Mouse (Mus musculus) intestine, embryonic 15.5 days (tissue): ENCODE data around the gene Cldn22. TPM values are rescaled to one million over a fixed set of nuclear protein-coding genes. Genes with fewer than 3 reads are reported as not detected.
"Not testable (repeated sequence)": the region's sequence is repeated elsewhere in the genome, so short reads cannot be mapped to it uniquely, and the experiment has no call there.

ENCODE experiments used
- ATAC-seq: fragments of 200-750 bp; cut with Nextera tagmentation; 2 replicates; pipeline ENCODE4 v1.8.0; 2017; ENCODE audit warnings: moderate TSS enrichment, moderate library complexity
- H3K27ac ChIP-seq: fragments of 300-500 bp; sonication (generic); 2 replicates; pipeline ENCODE4 v1.5.1; 2015; ENCODE audit warnings: mild to moderate bottlenecking, inconsistent platforms
- H3K27me3 ChIP-seq: fragments of 300-500 bp; sonication (generic); replicated peaks from 2 replicates; pipeline ENCODE4 v1.6.1; 2015; ENCODE audit warnings: inconsistent platforms
- H3K36me3 ChIP-seq: fragments of 300-500 bp; sonication (generic); 2 replicates; pipeline ENCODE4 v1.6.1; 2015; ENCODE audit warnings: inconsistent platforms
- H3K4me1 ChIP-seq: fragments of 300-500 bp; sonication (generic); replicated peaks from 2 replicates; pipeline ENCODE4 v1.6.1; 2015; ENCODE audit warnings: inconsistent platforms
- H3K4me2 ChIP-seq: fragments of 300-500 bp; sonication (generic); replicated peaks from 2 replicates; pipeline ENCODE4 v1.6.1; 2015; ENCODE audit warnings: mild to moderate bottlenecking, inconsistent platforms
- H3K4me3 ChIP-seq: fragments of 300-500 bp; sonication (generic); replicated peaks from 2 replicates; pipeline ENCODE4 v1.5.1; 2015; ENCODE audit warnings: inconsistent platforms
- H3K9ac ChIP-seq: fragments of 300-500 bp; sonication (generic); 2 replicates; pipeline ENCODE4 v1.6.1; 2015; ENCODE audit warnings: inconsistent platforms
- H3K9me3 ChIP-seq: fragments of 300-500 bp; sonication (generic); 2 replicates; pipeline ENCODE4 v1.6.1; 2016; ENCODE audit warnings: inconsistent platforms
- WGBS: fragments of 180-500 bp; shearing (Covaris S2); methylation state at CpG from one replicate; pipeline ENCODE4 v1.1.7; 2015; 5-methylcytosine and 5-hydroxymethylcytosine counted together
- polyA plus RNA-seq: library from polyadenylated mRNA; unstranded; fragments of >200 nt; fragmentation: Nextera tagmentation; extraction: Ambion mirVana; gene quantifications from 2 replicates; pipeline ENCODE4 v1.2.1, GENCODE M21; 2015

The Cldn22 gene
- polyA plus RNA-seq, 1 experiment from 2014 or later, result not detected

- 82% methylated on average over 14 of the region's 14 CpGs for WGBS
- no peak overlapping the region for H3K27ac ChIP-seq
- H3K4me2 ChIP-seq, result no peak overlapping the region
- H3K4me1 ChIP-seq, result no peaks in the 10 kb centered on the region
- no peak for ATAC-seq
- no peaks in the 10 kb centered on the region for H3K27me3 ChIP-seq
- H3K9ac ChIP-seq, result no peak overlapping the region
- H3K9me3 ChIP-seq, result no peaks in the 10 kb centered on the region
- H3K4me3 ChIP-seq, result no peak overlapping the region
- H3K36me3 ChIP-seq, result no peaks in the 10 kb centered on the region
These were observed 14.2 kb upstream of the Cldn22 start for GRCm38 (mm10) chr8:47809970-47810665.

DNA sequence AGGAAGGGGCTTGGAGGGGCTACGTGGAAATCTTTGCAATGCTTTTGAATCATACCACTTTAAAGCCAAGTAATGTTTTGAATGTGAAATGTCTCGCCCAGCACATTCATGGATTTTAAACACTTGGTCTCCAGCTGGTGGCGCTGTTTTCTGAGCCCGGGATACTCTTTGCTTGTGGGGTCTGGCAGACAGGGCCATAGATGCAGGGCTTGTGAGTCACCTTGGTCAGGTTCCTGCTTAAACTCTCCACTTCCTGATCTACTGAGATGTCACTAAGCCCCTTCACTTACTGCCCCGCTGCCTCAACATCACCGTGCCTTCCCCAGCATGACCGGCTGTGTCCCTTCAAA is 13.6 kb upstream of the Cldn22 start:
- Histone ChIP-seq H3K36me3 (no peaks in the 10 kb centered on the region), H3K9ac (no peak overlapping the region), H3K9me3 (no peaks in the 10 kb centered on the region), H3K4me1 (no peaks in the 10 kb centered on the region), H3K27me3 (no peaks in the 10 kb centered on the region), H3K27ac (no peak overlapping the region), H3K4me2 (no peak overlapping the region), H3K4me3 (no peak overlapping the region)
- WGBS, result 76% methylated on average over 7 of the region's 7 CpGs
- ATAC-seq, result no peak

DNA sequence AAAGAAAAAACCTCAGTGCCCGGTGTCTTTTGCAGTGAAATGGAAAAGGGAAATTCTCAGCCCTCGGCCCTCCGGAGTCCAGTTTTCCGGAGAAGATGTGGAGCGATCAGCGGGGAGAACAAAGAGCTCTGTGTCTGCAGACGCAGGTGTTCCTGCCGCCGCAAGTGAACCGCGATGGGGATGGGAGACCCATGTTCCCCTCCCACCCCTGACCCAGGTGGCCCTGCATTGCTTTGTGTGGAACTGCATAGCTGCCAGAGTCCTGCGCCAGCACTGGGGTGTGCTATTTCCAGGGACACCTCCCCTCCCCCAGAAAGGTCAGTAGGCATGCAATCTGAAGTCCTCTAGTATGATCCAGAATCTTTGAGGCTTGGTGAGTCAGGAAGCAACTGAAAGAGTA is 13.1 kb upstream of the Cldn22 start:
- no peaks in the 10 kb centered on the region for H3K27me3 ChIP-seq
- H3K4me1 ChIP-seq, result no peaks in the 10 kb centered on the region
- H3K4me3 ChIP-seq, result no peak overlapping the region
- H3K36me3 ChIP-seq, result no peaks in the 10 kb centered on the region
- no peaks in the 10 kb centered on the region for H3K9me3 ChIP-seq
- no peak overlapping the region for H3K9ac ChIP-seq
- ATAC-seq, result no peak
- WGBS, result 89% methylated on average over 12 of the region's 12 CpGs
- H3K4me2 ChIP-seq, result no peak overlapping the region
- no peak overlapping the region for H3K27ac ChIP-seq

GRCm38 (mm10) chr8:47819034-47819433 is 5.2 kb upstream of the Cldn22 start:
- Histone ChIP-seq H3K36me3 (no peaks in the 10 kb centered on the region), H3K4me1 (0 out of 2 replicates have a peak, but pooled peaks cover under 1% of the 10 kb centered on the region), H3K9ac (no peak overlapping the region), H3K4me3 (no peak overlapping the region), H3K27me3 (no peaks in the 10 kb centered on the region), H3K4me2 (no peak overlapping the region), H3K9me3 (no peaks in the 10 kb centered on the region), H3K27ac (no peak overlapping the region)
- no peak for ATAC-seq
- WGBS, result 80% methylated on average over 8 of the region's 8 CpGs

DNA sequence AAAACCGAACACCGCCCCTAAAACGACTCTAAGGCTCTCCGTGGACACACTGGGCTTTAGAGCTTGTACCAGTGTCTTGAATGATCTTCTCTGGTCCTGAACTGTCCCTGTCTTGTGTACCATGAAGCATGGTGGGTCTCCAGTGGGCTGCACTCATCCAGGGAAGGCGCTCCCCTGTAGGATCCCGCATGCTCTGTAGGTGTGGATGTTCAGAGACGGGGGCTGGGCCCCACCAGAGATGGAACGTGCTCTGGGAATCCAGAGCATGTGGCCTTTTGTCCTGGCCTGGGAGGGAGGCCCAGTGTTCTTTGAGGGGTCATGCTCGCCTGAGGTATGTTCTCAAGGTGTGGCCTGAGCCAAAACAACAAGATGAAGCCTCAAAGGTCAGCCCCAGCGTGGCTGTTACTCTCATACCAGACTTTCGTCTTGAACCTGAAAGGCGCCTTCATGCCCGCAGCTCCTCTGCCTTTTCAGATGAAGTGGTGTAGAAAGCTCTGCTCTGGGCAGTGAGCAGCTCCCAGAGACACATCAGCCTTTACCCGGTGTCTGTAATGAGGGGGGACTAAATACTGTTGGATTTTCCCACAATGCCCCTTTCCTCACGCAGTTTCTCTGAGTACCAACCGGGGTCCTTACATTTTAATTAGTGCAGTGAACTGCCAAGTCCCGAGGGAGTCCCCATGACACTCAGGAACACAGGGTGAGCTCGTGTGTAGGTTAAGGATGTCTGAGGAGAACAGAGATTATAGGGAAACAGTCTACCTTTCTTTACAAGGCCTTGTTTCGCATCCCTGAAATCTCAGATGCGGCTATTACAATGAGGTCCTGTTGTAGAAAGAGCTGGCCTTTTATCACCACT is 3.1 kb upstream of the Cldn22 start:
- H3K4me1 ChIP-seq, result 0 out of 2 replicates have a peak, but pooled peaks cover 2% of the 10 kb centered on the region
- 85% methylated on average over 20 of the region's 20 CpGs for WGBS
- H3K27ac ChIP-seq, result no peak overlapping the region
- no peak overlapping the region for H3K4me3 ChIP-seq
- H3K9me3 ChIP-seq, result no peaks in the 10 kb centered on the region
- no peak overlapping the region for H3K9ac ChIP-seq
- H3K27me3 ChIP-seq, result no peaks in the 10 kb centered on the region
- no peak for ATAC-seq
- no peak overlapping the region for H3K4me2 ChIP-seq
- H3K36me3 ChIP-seq, result no peaks in the 10 kb centered on the region

DNA sequence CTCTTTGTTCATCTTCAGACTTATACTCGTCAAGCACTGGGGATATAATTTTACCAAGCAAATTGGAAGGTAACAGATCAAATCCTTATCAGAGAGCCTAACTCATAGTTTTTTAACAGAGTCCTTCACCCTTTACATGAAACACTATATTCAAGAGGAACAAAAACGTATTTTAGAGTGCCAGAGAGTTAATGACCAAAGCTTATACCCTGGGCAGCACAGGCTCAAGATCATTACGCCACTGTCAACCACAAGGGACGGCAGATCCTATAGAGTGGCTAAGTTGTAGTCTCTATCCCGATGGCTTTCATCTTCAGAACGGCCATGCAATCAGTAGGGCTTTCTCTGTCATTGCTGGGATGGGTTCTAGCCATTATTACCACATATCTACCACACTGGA is 2.4 kb upstream of the Cldn22 start, which contains the start of gene Cldn24:
Gene Cldn24 (plus strand): TSS at position 301 of the 400 bp plus-strand sequence.
- H3K4me3 ChIP-seq, result no peak within 1 kb of the TSS
- H3K4me1 ChIP-seq, result 0 out of 2 replicates have a peak, but pooled peaks cover 2% of the 10 kb centered on the region
- H3K36me3 ChIP-seq, result no peaks in the 10 kb centered on the region
- ATAC-seq, result no peak
- H3K27me3 ChIP-seq, result no peaks in the 10 kb centered on the region
- H3K9me3 ChIP-seq, result no peaks in the 10 kb centered on the region
- no peak within 1 kb of the TSS for H3K27ac ChIP-seq
- no peak within 1 kb of the TSS for H3K4me2 ChIP-seq
- 84% methylated on average over 6 of the region's 6 CpGs for WGBS
- no peak within 1 kb of the TSS for H3K9ac ChIP-seq

- H3K4me3 ChIP-seq, H3K4me1 ChIP-seq, H3K9me3 ChIP-seq, H3K27ac ChIP-seq, H3K4me2 ChIP-seq, H3K27me3 ChIP-seq, H3K36me3 ChIP-seq, H3K9ac ChIP-seq, ATAC-seq: not testable (repeated sequence)
- 73% methylated on average over 7 of the region's 9 CpGs for WGBS
These were observed 1.7 kb upstream of the Cldn22 start for GRCm38 (mm10) chr8:47822541-47822940.

- Histone ChIP-seq H3K9me3 (no peaks in the 10 kb centered on the region), H3K27ac (no peak overlapping the region), H3K4me1 (0 out of 2 replicates have a peak, but pooled peaks cover 2% of the 10 kb centered on the region), H3K4me2 (no peak overlapping the region), H3K4me3 (no peak overlapping the region), H3K36me3 (no peaks in the 10 kb centered on the region), H3K9ac (no peak overlapping the region), H3K27me3 (no peaks in the 10 kb centered on the region)
- WGBS, result 44% methylated on average over 10 of the region's 10 CpGs
- no peak for ATAC-seq
These were observed 505 bp upstream of the Cldn22 start for GRCm38 (mm10) chr8:47823777-47824176.

GRCm38 (mm10) chr8:47825596-47825995 is 1.3 kb downstream of the Cldn22 start:
- no peaks in the 10 kb centered on the region for H3K9me3 ChIP-seq
- H3K9ac ChIP-seq, result no peak overlapping the region
- H3K4me2 ChIP-seq, result no peak overlapping the region
- H3K4me1 ChIP-seq, result 0 out of 2 replicates have a peak, but pooled peaks cover 2% of the 10 kb centered on the region
- no peak overlapping the region for H3K4me3 ChIP-seq
- no peaks in the 10 kb centered on the region for H3K27me3 ChIP-seq
- WGBS, result 73% methylated on average over 5 of the region's 5 CpGs
- no peak for ATAC-seq
- H3K36me3 ChIP-seq, result no peaks in the 10 kb centered on the region
- no peak overlapping the region for H3K27ac ChIP-seq

DNA sequence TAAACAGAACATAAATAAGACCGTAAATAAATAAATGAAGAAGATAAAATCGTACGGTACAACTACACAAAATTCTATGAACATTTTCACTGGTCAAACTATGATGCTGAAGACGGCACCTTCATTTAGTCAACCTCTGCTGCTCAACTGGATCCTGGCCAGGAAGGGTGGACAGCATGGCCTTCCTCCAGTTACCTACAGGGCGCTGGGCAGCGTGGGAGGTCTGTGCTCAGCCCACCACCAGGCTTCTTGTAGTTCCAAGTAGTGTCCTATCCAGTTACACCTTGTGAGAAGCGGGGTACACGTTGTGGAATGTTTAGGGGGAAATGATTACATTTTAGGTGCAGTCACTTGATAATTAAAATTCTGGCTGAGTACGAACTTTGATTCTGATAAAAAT is 2.6 kb downstream of the Cldn22 start:
- H3K36me3 ChIP-seq, result peaks cover 9% of the 10 kb centered on the region; the same call in 1 of the 2 replicates
- H3K4me1 ChIP-seq, result 0 out of 2 replicates have a peak, but pooled peaks cover 2% of the 10 kb centered on the region
- no peaks in the 10 kb centered on the region for H3K9me3 ChIP-seq
- no peak overlapping the region for H3K27ac ChIP-seq
- H3K27me3 ChIP-seq, result no peaks in the 10 kb centered on the region
- H3K4me2 ChIP-seq, result no peak overlapping the region
- H3K9ac ChIP-seq, result no peak overlapping the region
- WGBS, result 75% methylated on average over 9 of the region's 9 CpGs
- ATAC-seq, result no peak
- H3K4me3 ChIP-seq, result no peak overlapping the region

DNA sequence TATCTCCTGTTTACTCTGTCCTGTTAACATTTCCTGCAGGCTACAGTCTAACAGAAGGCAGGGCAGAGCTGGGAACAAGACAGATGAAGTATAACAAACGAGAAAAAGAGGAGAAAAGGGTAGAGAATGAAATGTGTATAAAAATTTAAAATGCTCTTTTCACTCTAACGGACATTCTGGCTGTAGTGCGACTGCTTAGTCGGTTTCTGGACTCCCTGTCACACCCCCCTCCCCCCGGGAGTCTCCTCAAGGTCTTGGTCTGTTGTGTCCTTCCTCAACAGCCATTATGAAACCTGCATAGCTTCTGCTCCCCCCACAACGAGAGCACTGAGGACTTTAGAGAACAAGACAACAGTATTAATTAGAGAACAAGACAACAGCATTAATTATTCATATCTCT is 8.3 kb downstream of the Cldn22 start:
- Histone ChIP-seq H3K36me3 (peaks cover 13% of the 10 kb centered on the region; the same call in 1 of the 2 replicates), H3K27ac (no peak overlapping the region), H3K4me3 (no peak overlapping the region), H3K9ac (no peak overlapping the region), H3K27me3 (no peaks in the 10 kb centered on the region), H3K4me2 (no peak overlapping the region), H3K9me3 (no peaks in the 10 kb centered on the region), H3K4me1 (no peaks in the 10 kb centered on the region)
- ATAC-seq, result no peak
- 47% methylated on average over 6 of the region's 6 CpGs for WGBS

GRCm38 (mm10) chr8:47833944-47834343 is 9.7 kb downstream of the Cldn22 start:
- 61% methylated on average over 1 of the region's 1 CpGs for WGBS

More at GRCm38 (mm10) chr8:47833944-47834343, 9.7 kb downstream of the Cldn22 start:
- no peaks in the 10 kb centered on the region for H3K4me1 ChIP-seq
- H3K9ac ChIP-seq, result no peak overlapping the region
- ATAC-seq, result no peak; the same call in 1 of the 2 replicates
- no peak overlapping the region for H3K27ac ChIP-seq
- no peak overlapping the region for H3K4me2 ChIP-seq
- no peaks in the 10 kb centered on the region for H3K9me3 ChIP-seq
- no peak overlapping the region for H3K4me3 ChIP-seq
- no peaks in the 10 kb centered on the region for H3K27me3 ChIP-seq
- H3K36me3 ChIP-seq, result peaks cover 13% of the 10 kb centered on the region; the same call in 1 of the 2 replicates
